Comparison of ENCODE assay signal across 19 mouse cellular contexts in the genomic region with DNA sequence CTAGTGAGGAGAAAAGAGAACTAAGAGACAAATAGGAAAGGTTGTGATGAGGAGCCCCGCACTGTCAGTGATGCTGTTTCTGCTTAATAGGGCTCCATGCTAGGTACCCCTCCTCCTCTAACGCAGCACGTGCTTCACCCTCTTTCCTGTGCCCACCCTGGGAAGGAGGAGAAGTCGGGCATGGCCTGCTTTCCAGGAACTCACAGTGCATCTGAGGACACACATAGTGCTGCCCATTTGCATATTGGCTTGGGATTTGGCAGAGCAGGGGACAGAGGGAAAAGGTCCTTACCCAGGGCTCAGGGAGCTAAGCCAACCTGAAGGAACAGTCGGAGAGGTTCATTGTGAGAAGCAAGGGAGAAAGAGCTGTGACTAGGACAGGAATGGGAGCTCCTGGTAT.
A peak's percentile ranks its signal among the peaks of the same experiment; 100 is the strongest.
DNase-seq lines count a peak whose midpoint lies in the region; ATAC-seq and TF ChIP-seq lines count a peak whose summit lies in the region.
"Had no signal": no experiment of that assay in that cellular context is flagged by ENCODE, and none has a peak within 500 bp of the region (broad histone marks: within the 10 kb centered on the region; RNA-seq: fewer than 3 reads in every experiment).

No protein-coding gene starts in this region.

- 0 out of 2 replicates have a peak overlapping the region, but pooled peaks have one; percentile 8 for H3K9ac ChIP-seq in liver, embryonic 12.5 days
- H3K9ac ChIP-seq in liver, postnatal 0 days (replicated peaks) = no peak overlapping the region
- H3K9ac ChIP-seq in midbrain, embryonic 15.5 days = no peak overlapping the region
- H3K9ac ChIP-seq: heart, embryonic 12.5 days; hindbrain, embryonic 15.5 days; intestine, embryonic 15.5 days; limb, embryonic 13.5 days had no signal

- H3K4me2 ChIP-seq in liver, embryonic 12.5 days = no peak overlapping the region
- H3K4me2 ChIP-seq in liver, postnatal 0 days (ENCODE audit: low read depth, low read length) = no peak overlapping the region
- no peak overlapping the region for H3K4me2 ChIP-seq in midbrain, embryonic 15.5 days
- H3K4me2 ChIP-seq: heart, embryonic 12.5 days; hindbrain, embryonic 15.5 days; intestine, embryonic 15.5 days; limb, embryonic 13.5 days had no signal

- WGBS in liver, embryonic 12.5 days (ENCODE audit: insufficient replicate concordance) = 55% methylated on average over 5 of the region's 5 CpGs
- 52% methylated on average over 5 of the region's 5 CpGs for WGBS in liver, postnatal 0 days (ENCODE audit: insufficient replicate concordance)
- WGBS in midbrain, embryonic 15.5 days = 49% methylated on average over 5 of the region's 5 CpGs

- no peak for TF ChIP-seq CTCF in liver, postnatal 0 days (IDR thresholded peaks at IDR 0.05; ENCODE audit: low read depth)

- no peak for ATAC-seq in liver, embryonic 12.5 days
- ATAC-seq in liver, postnatal 0 days = no peak
- ATAC-seq in midbrain, embryonic 15.5 days (replicated peaks) = 0 out of 2 replicates have a peak, but pooled peaks have one; percentile 46
- ATAC-seq: intestine, embryonic 15.5 days had no signal

- H3K36me3 ChIP-seq in liver, embryonic 12.5 days = no peaks in the 10 kb centered on the region
- H3K36me3 ChIP-seq in liver, postnatal 0 days (replicated peaks; ENCODE audit: insufficient read depth, low read length) = no peaks in the 10 kb centered on the region
- H3K36me3 ChIP-seq in midbrain, embryonic 15.5 days (replicated peaks) = no peaks in the 10 kb centered on the region
- H3K36me3 ChIP-seq: forebrain, embryonic 10.5 days; heart, embryonic 12.5 days; hindbrain, embryonic 15.5 days; intestine, embryonic 15.5 days; limb, embryonic 13.5 days had no signal

- H3K9me3 ChIP-seq in liver, embryonic 12.5 days (replicated peaks) = no peaks in the 10 kb centered on the region
- peaks cover 3% of the 10 kb centered on the region; the same call in 1 of the 2 replicates for H3K9me3 ChIP-seq in liver, postnatal 0 days (ENCODE audit: low read length)
- no peaks in the 10 kb centered on the region for H3K9me3 ChIP-seq in midbrain, embryonic 15.5 days
- H3K9me3 ChIP-seq: heart, embryonic 12.5 days; hindbrain, embryonic 15.5 days; intestine, embryonic 15.5 days; limb, embryonic 13.5 days had no signal

- no peaks in the 10 kb centered on the region; the same call in 1 of the 2 replicates for H3K27me3 ChIP-seq in liver, embryonic 12.5 days (replicated peaks)
- no peaks in the 10 kb centered on the region for H3K27me3 ChIP-seq in liver, postnatal 0 days (ENCODE audit: insufficient read depth, low read length)
- no peaks in the 10 kb centered on the region for H3K27me3 ChIP-seq in midbrain, embryonic 15.5 days (replicated peaks)
- H3K27me3 ChIP-seq: heart, embryonic 12.5 days; hindbrain, embryonic 15.5 days; intestine, embryonic 15.5 days had no signal

- no peaks in the 10 kb centered on the region for H3K4me1 ChIP-seq in liver, embryonic 12.5 days
- H3K4me1 ChIP-seq in liver, postnatal 0 days (ENCODE audit: insufficient read depth) = no peaks in the 10 kb centered on the region; the same call in 1 of the 2 replicates
- 0 out of 2 replicates have a peak, but pooled peaks cover 4% of the 10 kb centered on the region for H3K4me1 ChIP-seq in midbrain, embryonic 15.5 days
- H3K4me1 ChIP-seq: heart, embryonic 12.5 days; hindbrain, embryonic 15.5 days; intestine, embryonic 15.5 days had no signal

- no peak overlapping the region for H3K27ac ChIP-seq in liver, embryonic 12.5 days
- no peak overlapping the region for H3K27ac ChIP-seq in liver, postnatal 0 days (ENCODE audit: low read depth)
- no peak overlapping the region for H3K27ac ChIP-seq in midbrain, embryonic 15.5 days
- H3K27ac ChIP-seq: forebrain, embryonic 10.5 days; gastrocnemius, adult 2 months; hindbrain, embryonic 15.5 days; intestine, embryonic 15.5 days; layer of hippocampus, adult 2 months; limb, embryonic 13.5 days had no signal

- intact Hi-C loops in heart, postnatal 10 days (cut with DNase I) = no loop called here

- peak; percentile 14 to 15 for DNase-seq in heart, postnatal 10 days
- no peak for DNase-seq in heart, adult 9 months (ENCODE audit: low spot score in 2 of 2)
- no peak for DNase-seq in liver, postnatal 0 days
- DNase-seq in kidney, postnatal 36 days = peak; percentile 18 to 27
- DNase-seq in urinary bladder, postnatal 4 days (ENCODE audit: low spot score in 2 of 2) = no peak
- DNase-seq: adrenal gland, adult 8-10 months; cerebellum, adult 11 months; gastrocnemius, adult 2 months; layer of hippocampus, postnatal 36 days; lung, postnatal 14 days; right cerebral cortex, postnatal 4 days had no signal

- no peak overlapping the region for H3K4me3 ChIP-seq in liver, embryonic 12.5 days
- H3K4me3 ChIP-seq in liver, postnatal 0 days (ENCODE audit: low read depth, low read length) = no peak overlapping the region
- H3K4me3 ChIP-seq in midbrain, embryonic 15.5 days = no peak overlapping the region
- H3K4me3 ChIP-seq: forebrain, embryonic 10.5 days; gastrocnemius, adult 2 months; heart, embryonic 12.5 days; hindbrain, embryonic 15.5 days; intestine, embryonic 15.5 days; layer of hippocampus, adult 2 months; limb, embryonic 13.5 days had no signal

- TF ChIP-seq EP300 in liver, postnatal 0 days (IDR thresholded peaks at IDR 0.05; ENCODE audit: low read depth) = no peak

Comparison
In these comparisons a context has a peak if more than half of its experiments do, and no peak if none do; other contexts are left out.
1. DNase-seq: peak in heart, postnatal 10 days (2 of 2) and kidney, postnatal 36 days (2 of 2); none in heart, adult 9 months (0 of 2), liver, postnatal 0 days (single experiment) and urinary bladder, postnatal 4 days (0 of 2).